Mouse (Mus musculus) cerebellum, adult 2 months (tissue): ENCODE measurements around the gene Rmnd1.

Source experiments
- CTCF ChIP-seq: fragments of 200-500 bp; IDR thresholded peaks from 2 replicates; pipeline ENCODE4 v1.5.1; 2011; ENCODE audit warnings: low read depth, mild to moderate bottlenecking, control low read depth, low read length, moderate library complexity, borderline replicate concordance; ENCODE audit not compliant: insufficient read depth
- POLR2A ChIP-seq: fragments of 200-500 bp; IDR thresholded peaks from 2 replicates; pipeline ENCODE4 v1.6.1; 2011; ENCODE audit warnings: low read length, control low read depth, borderline replicate concordance; ENCODE audit not compliant: insufficient read depth

DNA sequence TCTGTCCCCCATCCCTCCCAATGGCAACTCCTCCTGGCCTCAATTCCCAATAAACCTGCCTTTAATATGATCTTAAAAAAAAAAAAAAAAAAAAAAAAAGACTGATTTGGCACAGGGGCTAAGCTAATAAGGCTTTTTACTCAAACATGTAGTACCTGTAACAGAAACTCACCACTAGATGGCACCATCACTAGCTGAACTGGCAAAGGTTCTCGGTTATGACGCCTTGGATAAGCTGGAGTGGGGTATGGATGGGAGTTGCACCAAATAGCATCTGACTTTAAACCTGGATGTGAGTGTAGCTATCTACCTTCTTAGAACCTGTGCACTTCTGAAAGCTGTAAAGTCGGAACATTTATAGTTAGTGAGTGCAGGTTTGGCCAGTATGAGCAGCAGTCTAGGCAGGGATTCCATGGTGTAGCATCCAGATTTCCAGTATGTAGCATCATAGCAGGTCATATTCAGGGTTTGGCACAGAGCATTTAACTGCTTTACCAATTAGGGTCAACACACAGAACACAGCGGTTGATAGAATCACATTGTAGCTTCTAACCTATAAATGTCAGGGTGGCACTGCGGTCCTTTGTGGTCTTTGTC lies 27.2 kb downstream of the Rmnd1 start:
- peak; percentile 64; the same call in 1 of the 2 replicates for TF ChIP-seq CTCF
- TF ChIP-seq POLR2A = no peak
